Mouse (Mus musculus) liver, embryonic 11.5 days (tissue): ENCODE measurements around the gene Hpcal1. TPM values are rescaled to one million over a fixed set of nuclear protein-coding genes. Genes with fewer than 3 reads are reported as not detected.

Experiments
- ATAC-seq: fragments of 200-750 bp; cut with Nextera tagmentation; replicated peaks from 2 replicates; pipeline ENCODE4 v1.8.0; 2017; ENCODE audit warnings: moderate number of reproducible peaks, mild to moderate bottlenecking, moderate TSS enrichment, moderate library complexity; ENCODE audit not compliant: low FRiP score
- DNase-seq: peaks from one replicate; pipeline ENCODE4 v3.0.0-alpha.2; 2017; ENCODE audit warnings: low spot score
- H3K27ac ChIP-seq: fragments of 300-500 bp; sonication (generic); 2 replicates; pipeline ENCODE4 v1.5.1; 2014; ENCODE audit warnings: mild to moderate bottlenecking, low read depth, low read length, control low read depth
- H3K27me3 ChIP-seq: fragments of 300-500 bp; sonication (generic); replicated peaks from 2 replicates; pipeline ENCODE4 v1.6.1; 2014; ENCODE audit warnings: low read length, mixed read lengths; ENCODE audit not compliant: control insufficient read depth, insufficient read depth
- H3K36me3 ChIP-seq: fragments of 300-500 bp; sonication (generic); 2 replicates; pipeline ENCODE4 v1.6.1; 2014; ENCODE audit warnings: mild to moderate bottlenecking, low read length, moderate library complexity, mixed read lengths; ENCODE audit not compliant: control insufficient read depth, insufficient read depth
- H3K4me1 ChIP-seq: fragments of 300-500 bp; sonication (generic); replicated peaks from 2 replicates; pipeline ENCODE4 v1.6.1; 2014; ENCODE audit warnings: low read length, mixed read lengths; ENCODE audit not compliant: control insufficient read depth, insufficient read depth
- H3K4me2 ChIP-seq: fragments of 300-500 bp; sonication (generic); 2 replicates; pipeline ENCODE4 v1.6.1; 2014; ENCODE audit warnings: mild to moderate bottlenecking, control low read depth, moderate library complexity
- H3K4me3 ChIP-seq: fragments of 300-500 bp; sonication (generic); 2 replicates; pipeline ENCODE4 v1.5.1; 2014; ENCODE audit warnings: low read depth, low read length, control low read depth
- H3K9ac ChIP-seq: fragments of 300-500 bp; sonication (generic); 2 replicates; pipeline ENCODE4 v1.6.1; 2014; ENCODE audit warnings: low read depth, low read length, control low read depth
- H3K9me3 ChIP-seq: fragments of 300-500 bp; sonication (generic); 2 replicates; pipeline ENCODE4 v1.6.1; 2016; ENCODE audit warnings: low read length, inconsistent platforms, mixed read lengths; ENCODE audit not compliant: control insufficient read depth
- WGBS: fragments of 180-500 bp; shearing (Covaris S2); extraction: QIAGEN DNeasy Blood & Tissue Kit; methylation state at CpG from one replicate; pipeline ENCODE4 v1.1.7; 2014; 5-methylcytosine and 5-hydroxymethylcytosine counted together
- polyA plus RNA-seq: library from polyadenylated mRNA; unstranded; fragments of >200 nt; fragmentation: Nextera tagmentation; extraction: Ambion mirVana; gene quantifications from 2 replicates; pipeline ENCODE4 v1.2.1, GENCODE M21; 2014

Hpcal1 gene
- polyA plus RNA-seq, 1 experiment from 2014 or later, result 30.2 TPM

- H3K27ac ChIP-seq, result no peak overlapping the region
- H3K4me2 ChIP-seq, result no peak overlapping the region
- H3K4me3 ChIP-seq, result no peak overlapping the region
- 35% methylated on average over 3 of the region's 3 CpGs for WGBS
- H3K9me3 ChIP-seq, result no peaks in the 10 kb centered on the region
- H3K9ac ChIP-seq, result no peak overlapping the region
- H3K27me3 ChIP-seq, result no peaks in the 10 kb centered on the region
- peaks cover 22% of the 10 kb centered on the region for H3K4me1 ChIP-seq
- H3K36me3 ChIP-seq, result no peaks in the 10 kb centered on the region
- DNase-seq (no peak), ATAC-seq (no peak)
Measured at GRCm38 (mm10) chr12:17746725-17747124, 56.1 kb downstream of the Hpcal1 start.

GRCm38 (mm10) chr12:17747191-17748154 lies 56.8 kb downstream of the Hpcal1 start:
- WGBS, result 39% methylated on average over 10 of the region's 10 CpGs
- Histone ChIP-seq H3K36me3 (no peaks in the 10 kb centered on the region), H3K9ac (no peak overlapping the region), H3K4me3 (no peak overlapping the region), H3K27ac (no peak overlapping the region), H3K9me3 (no peaks in the 10 kb centered on the region), H3K27me3 (no peaks in the 10 kb centered on the region), H3K4me1 (peaks cover 20% of the 10 kb centered on the region), H3K4me2 (no peak overlapping the region)
- no peak for ATAC-seq
- no peak for DNase-seq

- DNase-seq (no peak), ATAC-seq (no peak)
- WGBS, result 42% methylated on average over 4 of the region's 4 CpGs
- Histone ChIP-seq H3K27me3 (no peaks in the 10 kb centered on the region), H3K9me3 (no peaks in the 10 kb centered on the region), H3K36me3 (no peaks in the 10 kb centered on the region), H3K4me3 (no peak overlapping the region), H3K4me2 (no peak overlapping the region), H3K4me1 (peaks cover 17% of the 10 kb centered on the region), H3K27ac (no peak overlapping the region), H3K9ac (no peak overlapping the region)
Measured at GRCm38 (mm10) chr12:17748155-17748529, 57.5 kb downstream of the Hpcal1 start.

- no peak for ATAC-seq
- Histone ChIP-seq H3K4me2 (no peak overlapping the region), H3K9ac (no peak overlapping the region), H3K27me3 (no peaks in the 10 kb centered on the region), H3K4me3 (no peak overlapping the region), H3K4me1 (peaks cover 14% of the 10 kb centered on the region), H3K9me3 (no peaks in the 10 kb centered on the region), H3K36me3 (no peaks in the 10 kb centered on the region), H3K27ac (no peak overlapping the region)
- WGBS, result 59% methylated on average over 3 of the region's 3 CpGs
- DNase-seq, result no peak
Measured at GRCm38 (mm10) chr12:17749784-17750183, 59.1 kb downstream of the Hpcal1 start.

GRCm38 (mm10) chr12:17750500-17750899 lies 59.8 kb downstream of the Hpcal1 start:
- H3K9me3 ChIP-seq, result no peaks in the 10 kb centered on the region
- no peak overlapping the region for H3K27ac ChIP-seq
- H3K9ac ChIP-seq, result no peak overlapping the region
- H3K4me3 ChIP-seq, result no peak overlapping the region
- peaks cover 14% of the 10 kb centered on the region for H3K4me1 ChIP-seq
- H3K4me2 ChIP-seq, result no peak overlapping the region
- no peak for DNase-seq
- no peaks in the 10 kb centered on the region for H3K36me3 ChIP-seq
- 87% methylated on average over 4 of the region's 4 CpGs for WGBS
- ATAC-seq, result no peak
- H3K27me3 ChIP-seq, result no peaks in the 10 kb centered on the region

- no peak overlapping the region for H3K9ac ChIP-seq
- no peak overlapping the region for H3K27ac ChIP-seq
- no peak overlapping the region for H3K4me3 ChIP-seq
- peaks cover 1% of the 10 kb centered on the region; the same call in 1 of the 2 replicates for H3K4me1 ChIP-seq
- no peaks in the 10 kb centered on the region for H3K27me3 ChIP-seq
- no peak overlapping the region for H3K4me2 ChIP-seq
- no peak for DNase-seq
- ATAC-seq, result no peak
- no peaks in the 10 kb centered on the region for H3K9me3 ChIP-seq
- no peaks in the 10 kb centered on the region for H3K36me3 ChIP-seq
- WGBS, result 67% methylated on average over 5 of the region's 5 CpGs
Measured at GRCm38 (mm10) chr12:17752828-17753227, 62.2 kb downstream of the Hpcal1 start.

- H3K9me3 ChIP-seq, result no peaks in the 10 kb centered on the region
- H3K4me3 ChIP-seq, result no peak overlapping the region
- H3K9ac ChIP-seq, result no peak overlapping the region
- H3K36me3 ChIP-seq, result no peaks in the 10 kb centered on the region
- DNase-seq, result no peak
- H3K4me2 ChIP-seq, result no peak overlapping the region
- ATAC-seq, result no peak
- 85% methylated on average over 1 of the region's 1 CpGs for WGBS
- H3K27ac ChIP-seq, result no peak overlapping the region
- no peaks in the 10 kb centered on the region for H3K27me3 ChIP-seq
- H3K4me1 ChIP-seq, result no peaks in the 10 kb centered on the region
Measured at GRCm38 (mm10) chr12:17754771-17755170, 64.1 kb downstream of the Hpcal1 start.

GRCm38 (mm10) chr12:17756891-17757290 lies 66.2 kb downstream of the Hpcal1 start:
- DNase-seq (no peak), ATAC-seq (no peak)
- Histone ChIP-seq H3K4me2 (no peak overlapping the region), H3K36me3 (no peaks in the 10 kb centered on the region), H3K9ac (no peak overlapping the region), H3K4me3 (no peak overlapping the region), H3K27ac (no peak overlapping the region), H3K9me3 (no peaks in the 10 kb centered on the region), H3K4me1 (no peaks in the 10 kb centered on the region), H3K27me3 (no peaks in the 10 kb centered on the region)
- 82% methylated on average over 4 of the region's 4 CpGs for WGBS
